Mouse (Mus musculus): ENCODE results near the gene Alyref. TPM values are rescaled to one million over a fixed set of nuclear protein-coding genes. Genes with fewer than 3 reads are reported as not detected.

The Alyref gene
- 10 to 100 TPM; 49.3 to 52.6 TPM for total RNA-seq (2021)

GRCm38 (mm10) chr11:120598283-120598989, at the start of gene Alyref, which contains the start of gene Anapc11:
TSS of gene Alyref (minus strand) at chr11:120598365.
TSS of gene Anapc11 (plus strand) at chr11:120598421.
- intact Hi-C loops (cut with DNase I): no loop called here
- DNase-seq (ENCODE audit: low spot score): peak; percentile 87

GRCm38 (mm10) chr11:120647047-120647830, 49.1 kb upstream of the Alyref start:
- no peak for DNase-seq (ENCODE audit: low spot score)
- intact Hi-C loops (cut with DNase I): no loop called here

GRCm38 (mm10) chr11:120643601-120643987, 45.4 kb upstream of the Alyref start, which contains the start of gene Pycr1:
TSS of gene Pycr1 (minus strand) at chr11:120643769.
- intact Hi-C loops (cut with DNase I): no loop called here
- peak; percentile 92 for DNase-seq (ENCODE audit: low spot score)

GRCm38 (mm10) chr11:120642939-120643600, 44.9 kb upstream of the Alyref start:
- no peak for DNase-seq (ENCODE audit: low spot score)
- intact Hi-C loops (cut with DNase I): no loop called here

- intact Hi-C loops (cut with DNase I): no loop called here
- no peak for DNase-seq (ENCODE audit: low spot score)
Measured at GRCm38 (mm10) chr11:120641869-120642268, 43.7 kb upstream of the Alyref start.

- intact Hi-C loops (cut with DNase I): no loop called here
- DNase-seq (ENCODE audit: low spot score): no peak
Measured at GRCm38 (mm10) chr11:120641255-120641654, 43.1 kb upstream of the Alyref start.

GRCm38 (mm10) chr11:120634810-120635209, 36.6 kb upstream of the Alyref start:
- intact Hi-C loops (cut with DNase I): no loop called here

GRCm38 (mm10) chr11:120633520-120634343, 35.6 kb upstream of the Alyref start, which contains the start of gene Mafg:
TSS of gene Mafg (minus strand) at chr11:120633600.
- intact Hi-C loops (cut with DNase I): no loop called here
- peak; percentile 87 for DNase-seq (ENCODE audit: low spot score)

More at GRCm38 (mm10) chr11:120634810-120635209, 36.6 kb upstream of the Alyref start:
- DNase-seq (ENCODE audit: low spot score): no peak

- DNase-seq (ENCODE audit: low spot score): peak; percentile 66
- intact Hi-C loops (cut with DNase I): no loop called here
Measured at GRCm38 (mm10) chr11:120632559-120633519, 34.7 kb upstream of the Alyref start.

GRCm38 (mm10) chr11:120631726-120632448, 33.7 kb upstream of the Alyref start:
- intact Hi-C loops (cut with DNase I): no loop called here
- DNase-seq (ENCODE audit: low spot score): no peak

- intact Hi-C loops (cut with DNase I): no loop called here
Measured at GRCm38 (mm10) chr11:120630881-120631725, 32.9 kb upstream of the Alyref start.

GRCm38 (mm10) chr11:120630401-120630871, 32.3 kb upstream of the Alyref start:
- no peak for DNase-seq (ENCODE audit: low spot score)
- intact Hi-C loops (cut with DNase I): no loop called here

More at GRCm38 (mm10) chr11:120630881-120631725, 32.9 kb upstream of the Alyref start:
- no peak for DNase-seq (ENCODE audit: low spot score)

GRCm38 (mm10) chr11:120629911-120630310, 31.7 kb upstream of the Alyref start:
- intact Hi-C loops (cut with DNase I): loop anchor here (5.0 kb wide), 1 partner anchor 42 kb away; the partner anchor contains the start of gene Aspscr1
- no peak for DNase-seq (ENCODE audit: low spot score)

- intact Hi-C loops (cut with DNase I): loop anchor here (5.0 kb wide), 1 partner anchor 43 kb away; the partner anchor contains the start of gene Aspscr1
- DNase-seq (ENCODE audit: low spot score): no peak
Measured at GRCm38 (mm10) chr11:120629341-120629730, 31.2 kb upstream of the Alyref start.

GRCm38 (mm10) chr11:120628601-120629340, 30.6 kb upstream of the Alyref start:
- intact Hi-C loops (cut with DNase I): loop anchor here (5.0 kb wide), 1 partner anchor 44 kb away; the partner anchor contains the start of gene Aspscr1
- DNase-seq (ENCODE audit: low spot score): no peak
